Mouse (Mus musculus) limb, embryonic 14.5 days (tissue): ENCODE results near the gene Fbn1. TPM values are rescaled to one million over a fixed set of nuclear protein-coding genes. Genes with fewer than 3 reads are reported as not detected.

Source experiments
- ATAC-seq: fragments of 200-750 bp; cut with Nextera tagmentation; 2 replicates; pipeline ENCODE4 v1.8.0; 2017; ENCODE audit warnings: low read depth, moderate number of reproducible peaks, moderate TSS enrichment; ENCODE audit not compliant: low FRiP score
- DNase-seq: peaks from one replicate; pipeline ENCODE4 v3.0.0-alpha.2; 2015; ENCODE audit warnings: low spot score
- H3K27ac ChIP-seq: fragments of 300-500 bp; sonication (generic); replicated peaks from 2 replicates; pipeline ENCODE4 v1.5.1; 2014; ENCODE audit warnings: low read depth, mild to moderate bottlenecking, low read length, moderate library complexity, mixed read lengths
- H3K27me3 ChIP-seq: fragments of 300-500 bp; sonication (generic); 2 replicates; pipeline ENCODE4 v1.6.1; 2014; ENCODE audit warnings: low read length, mixed read lengths; ENCODE audit not compliant: control insufficient read depth, insufficient read depth
- H3K36me3 ChIP-seq: fragments of 300-500 bp; sonication (generic); 2 replicates; pipeline ENCODE4 v1.6.1; 2014; ENCODE audit warnings: mild to moderate bottlenecking, low read length, moderate library complexity, mixed read lengths; ENCODE audit not compliant: control insufficient read depth, insufficient read depth
- H3K4me1 ChIP-seq: fragments of 300-500 bp; sonication (generic); 2 replicates; pipeline ENCODE4 v1.6.1; 2014; ENCODE audit warnings: antibody characterized with exemption, low read length, mixed read lengths; ENCODE audit not compliant: control insufficient read depth, insufficient read depth
- H3K4me2 ChIP-seq: fragments of 300-500 bp; sonication (generic); replicated peaks from 2 replicates; pipeline ENCODE4 v1.6.1; 2014; ENCODE audit warnings: low read depth, mild to moderate bottlenecking, low read length, moderate library complexity; ENCODE audit not compliant: severe bottlenecking
- H3K4me3 ChIP-seq: fragments of 300-500 bp; sonication (generic); replicated peaks from 2 replicates; pipeline ENCODE4 v1.5.1; 2014; ENCODE audit warnings: low read length
- H3K9ac ChIP-seq: fragments of 300-500 bp; sonication (generic); 2 replicates; pipeline ENCODE4 v1.6.1; 2014; ENCODE audit warnings: mild to moderate bottlenecking, low read depth, low read length, moderate library complexity; ENCODE audit not compliant: severe bottlenecking
- H3K9me3 ChIP-seq: fragments of 300-500 bp; sonication (generic); 2 replicates; pipeline ENCODE4 v1.6.1; 2016; ENCODE audit warnings: low read length; ENCODE audit not compliant: control insufficient read depth
- POLR2A ChIP-seq: fragments of 200-500 bp; IDR thresholded peaks from 2 replicates; pipeline ENCODE4 v1.8.0; 2012; ENCODE audit warnings: inconsistent platforms, mild to moderate bottlenecking, moderate library complexity, borderline replicate concordance; ENCODE audit not compliant: insufficient read depth, insufficient read length; ENCODE audit errors: extremely low read depth
- WGBS: fragments of 180-500 bp; shearing (Covaris S2); extraction: QIAGEN DNeasy Blood & Tissue Kit; methylation state at CpG from one replicate; pipeline ENCODE4 v1.1.7; 2014; 5-methylcytosine and 5-hydroxymethylcytosine counted together
- polyA plus RNA-seq, 2 experiments: library from polyadenylated mRNA; depleted of rRNA in 1 of 2; stranded (reverse) in 1 of 2; unstranded in 1 of 2; fragments of >200 nt; fragmentation: Nextera tagmentation in 1 of 2; extraction: Ambion mirVana in 1 of 2; gene quantifications; 2 replicates each; pipeline versions ENCODE4 v1.2.1 to v1.2.3; 2012 to 2014

The Fbn1 gene
- polyA plus RNA-seq, 2 experiments = 31.4 to 49.4 TPM

- DNase-seq (no peak), ATAC-seq (no peak)
- no peaks in the 10 kb centered on the region for H3K27me3 ChIP-seq
- H3K4me2 ChIP-seq = no peak overlapping the region
- H3K4me3 ChIP-seq = no peak overlapping the region
- 64% methylated on average over 9 of the region's 9 CpGs for WGBS
- TF ChIP-seq POLR2A = no peak
- H3K9me3 ChIP-seq = no peaks in the 10 kb centered on the region
- H3K36me3 ChIP-seq = no peaks in the 10 kb centered on the region
- no peak overlapping the region for H3K27ac ChIP-seq
- peaks cover 11% of the 10 kb centered on the region for H3K4me1 ChIP-seq
- H3K9ac ChIP-seq = no peak overlapping the region
Measured at GRCm38 (mm10) chr2:125447274-125447898, 60.4 kb downstream of the Fbn1 start.

GRCm38 (mm10) chr2:125438381-125438780 lies 69.4 kb downstream of the Fbn1 start:
- 0 out of 2 replicates have a peak, but pooled peaks cover 7% of the 10 kb centered on the region for H3K4me1 ChIP-seq
- no peak overlapping the region for H3K4me3 ChIP-seq
- TF ChIP-seq POLR2A = no peak
- no peaks in the 10 kb centered on the region for H3K27me3 ChIP-seq
- no peak for DNase-seq
- no peak for ATAC-seq
- no peaks in the 10 kb centered on the region for H3K36me3 ChIP-seq
- H3K27ac ChIP-seq = no peak overlapping the region
- H3K4me2 ChIP-seq = no peak overlapping the region
- 81% methylated on average over 8 of the region's 8 CpGs for whole genome bisulfite sequencing
- H3K9me3 ChIP-seq = no peaks in the 10 kb centered on the region
- no peak overlapping the region for H3K9ac ChIP-seq

GRCm38 (mm10) chr2:125436240-125436639 lies 71.6 kb downstream of the Fbn1 start:
- DNase-seq = peak; percentile 68
- ATAC-seq = peak; percentile 82
- H3K27me3 ChIP-seq = no peaks in the 10 kb centered on the region
- no peak overlapping the region for H3K4me3 ChIP-seq
- WGBS = 13% methylated on average over 7 of the region's 7 CpGs
- no peak for TF ChIP-seq POLR2A
- H3K4me2 ChIP-seq = no peak overlapping the region
- no peaks in the 10 kb centered on the region for H3K36me3 ChIP-seq
- H3K9me3 ChIP-seq = no peaks in the 10 kb centered on the region
- peaks cover 15% of the 10 kb centered on the region; the same call in 1 of the 2 replicates for H3K4me1 ChIP-seq
- H3K9ac ChIP-seq = no peak overlapping the region
- H3K27ac ChIP-seq = no peak overlapping the region

GRCm38 (mm10) chr2:125433524-125433923 lies 74.3 kb downstream of the Fbn1 start:
- no peak overlapping the region for H3K9ac ChIP-seq
- DNase-seq = no peak
- H3K27me3 ChIP-seq = no peaks in the 10 kb centered on the region
- WGBS = 91% methylated on average over 6 of the region's 6 CpGs
- H3K4me2 ChIP-seq = no peak overlapping the region
- H3K4me3 ChIP-seq = no peak overlapping the region
- no peaks in the 10 kb centered on the region for H3K9me3 ChIP-seq
- no peak for TF ChIP-seq POLR2A
- H3K36me3 ChIP-seq = no peaks in the 10 kb centered on the region
- H3K27ac ChIP-seq = no peak overlapping the region
- no peak for ATAC-seq
- peaks cover 27% of the 10 kb centered on the region for H3K4me1 ChIP-seq

GRCm38 (mm10) chr2:125431491-125431890 lies 76.3 kb downstream of the Fbn1 start:
- Histone ChIP-seq H3K9ac (no peak overlapping the region), H3K27ac (no peak overlapping the region), H3K4me2 (no peak overlapping the region), H3K4me3 (no peak overlapping the region), H3K27me3 (no peaks in the 10 kb centered on the region), H3K9me3 (no peaks in the 10 kb centered on the region), H3K36me3 (no peaks in the 10 kb centered on the region), H3K4me1 (peaks cover 32% of the 10 kb centered on the region)
- no peak for TF ChIP-seq POLR2A
- DNase-seq (peak; percentile 21), ATAC-seq (no peak)
- 31% methylated on average over 6 of the region's 6 CpGs for WGBS

- Histone ChIP-seq H3K4me3 (no peak overlapping the region), H3K9ac (no peak overlapping the region), H3K27ac (no peak overlapping the region), H3K4me2 (no peak overlapping the region), H3K9me3 (no peaks in the 10 kb centered on the region), H3K36me3 (no peaks in the 10 kb centered on the region), H3K4me1 (peaks cover 26% of the 10 kb centered on the region), H3K27me3 (no peaks in the 10 kb centered on the region)
- DNase-seq (peak; percentile 32), ATAC-seq (peak; percentile 30; the same call in 1 of the 2 replicates)
- WGBS = 43% methylated on average over 10 of the region's 10 CpGs
- no peak for TF ChIP-seq POLR2A
Measured at GRCm38 (mm10) chr2:125428811-125429438, 78.9 kb downstream of the Fbn1 start.
